Mouse (Mus musculus): ENCODE measurements around the gene 2210010C04Rik. TPM values are rescaled to one million over a fixed set of nuclear protein-coding genes. Genes with fewer than 3 reads are reported as not detected.

The 2210010C04Rik gene
- 100 to 1,000 TPM in 1 of 2 experiments, not detected in 1; 358 TPM for total RNA-seq (2021)
- long read RNA-seq, experiment 1, result 0 reads
- long read RNA-seq, experiment 2, transcript 2210010C04Rik-201 (5 exons, 2,142 nt), result major isoform, 85 of 90 reads
- long read RNA-seq, experiment 2, partial matches to known transcripts, result 5 of 90 reads
- long read RNA-seq, experiment 2, other reads (novel, unspliced or antisense), result 0 of 90 reads

DNA sequence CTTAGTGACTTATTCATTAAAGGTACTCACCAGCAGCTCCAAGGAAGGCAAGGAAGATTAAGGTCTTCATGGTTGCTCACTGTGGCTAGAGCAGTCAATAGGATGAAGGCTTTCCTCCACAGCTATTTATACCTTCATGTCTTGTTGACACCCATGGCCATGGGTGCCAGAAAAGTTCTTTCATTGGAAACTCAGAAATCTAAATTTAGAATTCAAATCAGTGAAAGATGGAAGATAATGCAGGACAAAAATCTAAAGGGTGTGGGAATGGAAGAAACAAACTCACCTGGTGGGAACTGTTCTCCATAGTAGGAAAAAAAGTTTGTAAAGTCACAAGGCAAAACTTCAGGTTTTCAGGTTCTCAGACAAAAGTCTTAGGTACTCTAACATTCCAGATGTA is at the start of gene 2210010C04Rik:
TSS of gene 2210010C04Rik (minus strand) at position 101 of the 400 bp plus-strand sequence.
- DNase-seq (ENCODE audit: low spot score in 2 of 2), result no peak

GRCm38 (mm10) chr6:41080121-41080520 is 44.8 kb upstream of the 2210010C04Rik start:
- no peak for DNase-seq (ENCODE audit: low spot score in 2 of 2)

GRCm38 (mm10) chr6:41078539-41079303 is 43.4 kb upstream of the 2210010C04Rik start:
- DNase-seq (ENCODE audit: low spot score in 2 of 2), result no peak

- no peak for DNase-seq (ENCODE audit: low spot score in 2 of 2)
Measured at GRCm38 (mm10) chr6:41075753-41076152, 40.4 kb upstream of the 2210010C04Rik start.

DNA sequence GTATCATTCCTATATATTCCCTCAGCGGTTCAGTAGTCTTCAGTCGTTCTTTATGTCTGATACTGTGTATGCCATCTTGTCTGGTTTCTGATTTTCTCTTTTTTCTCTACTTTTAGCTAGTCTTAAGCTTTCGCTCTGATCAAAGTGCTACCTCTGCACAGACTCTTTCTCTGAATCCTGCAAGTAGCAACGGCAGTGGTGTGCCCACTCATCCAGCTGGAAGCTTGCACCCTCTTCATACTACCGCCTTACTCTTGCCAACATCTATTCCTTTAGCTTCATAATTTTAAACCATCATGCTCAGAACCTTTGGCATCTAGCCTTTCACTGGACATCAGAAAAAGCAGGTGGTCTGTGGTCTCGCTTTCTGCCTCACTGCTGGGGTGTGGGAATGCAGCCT is 28.0 kb upstream of the 2210010C04Rik start:
- no peak for DNase-seq (ENCODE audit: low spot score in 2 of 2)

DNA sequence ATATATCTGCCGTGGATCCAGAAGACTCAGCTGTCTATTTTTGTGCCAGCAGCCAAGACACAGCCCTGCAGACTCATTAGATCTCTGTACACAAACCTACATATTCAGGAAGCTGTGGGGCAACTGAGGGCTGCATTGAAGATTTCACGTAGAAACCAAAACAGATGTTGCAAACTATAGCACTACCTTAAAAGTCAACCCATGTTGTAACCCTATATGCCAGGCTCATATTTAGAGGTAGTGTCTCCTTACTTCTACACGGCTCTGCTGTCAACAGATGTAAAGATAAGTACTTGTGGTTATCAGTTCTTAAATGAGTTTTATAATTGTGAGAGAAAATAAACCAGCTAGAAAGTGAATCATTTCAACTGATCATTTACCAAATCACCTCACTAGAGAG is 27.4 kb upstream of the 2210010C04Rik start:
- DNase-seq (ENCODE audit: low spot score in 2 of 2), result no peak

DNA sequence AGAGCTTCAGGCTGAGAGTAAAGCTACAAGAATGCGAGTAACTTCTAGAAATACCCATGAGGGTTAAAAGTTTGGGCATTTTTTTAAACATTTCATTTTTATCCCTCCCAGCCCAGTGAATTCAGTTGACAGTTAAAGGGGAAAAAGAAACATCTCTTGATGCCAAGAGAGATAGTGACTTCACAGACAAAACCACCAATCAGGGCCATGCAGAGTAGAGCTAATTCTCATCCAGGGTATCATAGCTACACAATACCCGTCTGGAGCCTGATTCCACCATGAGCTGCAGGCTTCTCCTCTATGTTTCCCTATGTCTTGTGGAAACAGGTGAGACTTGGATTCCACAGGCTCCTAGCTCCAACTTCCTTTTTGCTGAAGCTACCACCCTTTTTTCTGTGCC is 26.8 kb upstream of the 2210010C04Rik start:
- DNase-seq (ENCODE audit: low spot score in 2 of 2), result no peak

DNA sequence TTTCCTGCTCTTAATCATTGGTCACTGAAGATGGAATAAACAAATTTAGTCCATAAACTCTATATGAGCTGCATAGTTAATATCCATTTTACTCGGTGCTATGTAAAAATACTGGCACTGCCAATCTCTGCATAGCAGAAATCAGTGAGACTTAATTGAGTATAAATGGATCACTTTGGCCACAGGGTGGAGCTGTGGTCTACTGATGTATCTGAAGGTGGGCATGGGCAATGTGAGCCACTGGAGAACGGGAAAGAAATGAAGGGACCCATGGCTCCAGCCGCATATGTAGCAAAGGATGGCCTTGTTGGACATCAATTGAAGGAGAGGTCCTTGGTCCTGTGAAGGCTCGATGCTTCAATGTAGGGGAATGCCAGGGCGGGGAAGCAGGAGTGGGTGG is 25.8 kb upstream of the 2210010C04Rik start:
- no peak for DNase-seq (ENCODE audit: low spot score in 2 of 2)

DNA sequence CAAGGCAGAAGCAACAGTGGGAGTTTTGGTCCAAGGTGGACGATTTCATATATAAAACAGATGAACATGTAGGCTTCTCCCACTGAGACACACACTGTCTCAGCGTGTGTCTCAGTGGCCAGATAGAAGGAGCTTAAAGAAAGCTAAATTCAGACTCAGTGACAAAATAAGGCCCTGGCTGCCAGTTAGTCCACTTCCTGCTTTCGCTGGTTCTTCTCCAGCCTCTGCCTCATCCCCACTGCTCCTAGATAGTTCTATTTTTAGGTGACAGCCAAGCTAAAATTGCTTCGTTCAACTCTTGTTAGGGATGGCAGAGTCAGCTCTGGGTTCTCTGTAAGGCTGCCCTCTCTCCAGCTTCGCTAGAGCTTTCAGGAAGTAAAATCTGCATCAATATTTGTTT is 22.3 kb upstream of the 2210010C04Rik start:
- DNase-seq (ENCODE audit: low spot score in 2 of 2), result no peak

DNA sequence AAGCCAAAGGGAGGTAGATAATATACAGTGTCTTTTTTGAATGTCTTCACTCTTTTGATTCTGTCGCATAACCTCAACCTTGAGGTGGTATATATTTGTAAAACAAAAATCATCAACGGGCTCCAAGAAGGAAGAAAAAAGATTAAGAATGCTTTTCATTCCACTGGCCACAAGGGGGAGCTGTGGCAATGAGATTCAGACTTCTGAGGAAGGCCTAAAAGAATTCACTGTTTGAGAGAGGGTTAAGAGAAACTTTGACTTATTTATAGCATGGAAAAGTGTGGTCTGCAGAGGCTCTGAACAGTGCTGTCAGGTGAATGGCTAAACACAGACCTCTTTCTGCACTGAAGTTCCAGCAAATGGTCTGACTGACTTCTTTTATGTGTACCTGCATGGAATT is 20.3 kb upstream of the 2210010C04Rik start:
- DNase-seq (ENCODE audit: low spot score in 2 of 2), result no peak

DNA sequence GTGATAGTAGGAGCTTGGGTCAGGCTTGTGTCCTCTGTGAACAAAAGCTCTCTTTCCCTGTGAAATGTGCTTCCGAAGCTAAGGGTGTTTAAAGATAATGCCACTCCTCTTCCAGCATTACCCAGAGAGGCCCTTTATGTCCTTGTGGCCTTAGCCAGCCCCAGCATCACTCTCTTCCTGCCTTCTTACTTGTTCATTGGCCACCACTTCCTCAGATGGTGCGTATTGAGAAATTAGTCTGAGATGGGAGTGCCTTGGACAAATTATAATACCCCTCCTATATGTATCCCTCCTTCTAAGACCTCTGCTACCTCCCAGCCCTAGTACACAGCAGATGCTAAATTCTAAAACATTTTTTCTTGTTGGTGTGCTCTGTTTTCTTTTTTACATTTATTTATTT is 19.1 kb upstream of the 2210010C04Rik start:
- no peak for DNase-seq (ENCODE audit: low spot score in 2 of 2)

DNA sequence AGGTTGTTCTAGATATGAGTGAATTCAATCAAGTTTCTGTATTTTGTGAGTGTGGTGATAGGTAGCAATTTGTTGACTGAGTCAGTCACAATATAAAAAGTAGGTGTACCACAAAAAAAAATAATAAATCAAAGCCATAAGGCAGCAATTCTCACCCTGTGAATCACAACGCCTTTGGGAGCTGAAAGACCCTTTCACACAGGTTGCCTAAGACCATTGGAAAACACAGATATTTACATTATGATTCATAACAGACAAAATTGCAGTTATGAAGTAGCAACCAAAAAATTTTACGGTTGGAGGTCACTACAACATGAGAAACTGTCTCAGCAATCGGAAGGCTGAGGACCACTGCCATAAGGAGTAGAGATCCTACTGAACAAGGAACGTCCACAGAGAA is 16.5 kb upstream of the 2210010C04Rik start:
- no peak for DNase-seq (ENCODE audit: low spot score in 2 of 2)

DNA sequence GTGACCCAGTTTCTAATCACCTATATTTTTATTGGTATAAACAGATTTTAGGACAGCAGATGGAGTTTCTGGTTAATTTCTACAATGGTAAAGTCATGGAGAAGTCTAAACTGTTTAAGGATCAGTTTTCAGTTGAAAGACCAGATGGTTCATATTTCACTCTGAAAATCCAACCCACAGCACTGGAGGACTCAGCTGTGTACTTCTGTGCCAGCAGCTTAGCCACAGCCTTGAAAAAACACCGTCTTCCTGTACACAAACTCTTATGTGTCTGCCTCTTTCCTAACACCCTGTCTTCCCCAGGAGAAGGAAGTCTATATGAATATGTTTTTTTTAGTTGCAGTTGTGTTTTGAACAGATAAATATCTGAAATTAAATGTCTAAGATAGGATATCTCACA is 13.3 kb upstream of the 2210010C04Rik start:
- DNase-seq (ENCODE audit: low spot score in 2 of 2), result no peak

- no peak for DNase-seq (ENCODE audit: low spot score in 2 of 2)
Measured at GRCm38 (mm10) chr6:41047961-41048360, 12.7 kb upstream of the 2210010C04Rik start.

DNA sequence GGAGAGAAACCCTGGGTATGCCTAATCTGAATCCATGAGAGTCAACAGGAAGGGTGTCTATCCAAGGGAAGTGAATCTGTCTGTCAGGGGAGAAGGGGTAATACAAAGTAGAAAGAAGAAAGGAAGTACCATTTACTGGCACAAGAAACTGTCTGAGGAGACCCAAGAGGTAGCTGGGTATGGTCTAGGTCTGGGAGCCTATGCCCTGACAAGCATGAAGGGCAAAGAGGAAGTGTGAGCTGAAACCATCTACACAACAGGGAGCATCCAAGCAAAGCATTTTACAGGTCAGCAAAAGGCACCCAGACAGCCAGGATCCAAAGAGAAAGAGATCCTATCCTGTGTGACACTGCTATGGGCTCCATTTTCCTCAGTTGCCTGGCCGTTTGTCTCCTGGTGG is 11.9 kb upstream of the 2210010C04Rik start:
- DNase-seq (ENCODE audit: low spot score in 2 of 2), result no peak

DNA sequence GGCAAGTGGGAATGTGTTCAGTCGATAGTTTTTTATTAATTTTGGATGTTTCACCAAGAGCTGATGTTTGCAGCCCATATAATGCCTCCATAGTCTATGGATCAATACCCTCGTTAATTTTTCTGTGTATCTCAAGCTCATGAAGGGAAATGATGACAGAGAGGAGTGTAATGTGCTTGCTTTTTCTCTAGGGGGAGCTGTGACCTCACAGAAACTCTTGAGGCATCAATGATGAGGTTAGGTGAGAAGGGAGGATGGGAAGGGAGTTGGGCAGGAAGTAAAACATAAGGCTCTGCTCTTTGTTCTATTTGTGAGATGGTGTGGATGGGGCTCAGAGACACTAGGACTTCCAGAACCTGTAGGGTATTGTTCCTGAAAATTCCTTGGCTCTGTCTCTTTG is 11.2 kb upstream of the 2210010C04Rik start:
- no peak for DNase-seq (ENCODE audit: low spot score in 2 of 2)

- DNase-seq (ENCODE audit: low spot score in 2 of 2), result no peak
Measured at GRCm38 (mm10) chr6:41044753-41045152, 9.4 kb upstream of the 2210010C04Rik start.

DNA sequence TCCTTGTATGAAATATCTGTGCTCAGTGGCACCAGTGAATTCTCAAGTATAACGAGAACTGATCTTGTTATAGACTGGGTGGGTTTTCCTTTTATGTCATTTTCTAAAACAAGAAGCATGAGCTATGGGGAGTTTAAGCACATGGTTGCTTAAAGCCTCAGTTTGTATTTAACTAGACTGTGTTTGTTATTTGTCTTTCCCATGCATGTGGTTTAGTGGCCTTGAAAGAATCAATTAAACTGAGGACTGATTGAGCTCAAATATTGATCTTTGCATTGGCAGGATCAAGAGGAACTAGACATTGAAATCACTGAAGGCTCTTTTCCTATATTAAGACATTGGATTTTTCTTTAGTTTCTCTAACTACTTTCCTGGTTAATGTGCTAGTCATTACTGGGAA is 9.0 kb upstream of the 2210010C04Rik start:
- no peak for DNase-seq (ENCODE audit: low spot score in 2 of 2)

GRCm38 (mm10) chr6:41032802-41033201 is 2.5 kb downstream of the 2210010C04Rik start:
- DNase-seq (ENCODE audit: low spot score in 2 of 2), result no peak

- no peak for DNase-seq (ENCODE audit: low spot score in 2 of 2)
Measured at GRCm38 (mm10) chr6:41032231-41032630, 3.1 kb downstream of the 2210010C04Rik start.

DNA sequence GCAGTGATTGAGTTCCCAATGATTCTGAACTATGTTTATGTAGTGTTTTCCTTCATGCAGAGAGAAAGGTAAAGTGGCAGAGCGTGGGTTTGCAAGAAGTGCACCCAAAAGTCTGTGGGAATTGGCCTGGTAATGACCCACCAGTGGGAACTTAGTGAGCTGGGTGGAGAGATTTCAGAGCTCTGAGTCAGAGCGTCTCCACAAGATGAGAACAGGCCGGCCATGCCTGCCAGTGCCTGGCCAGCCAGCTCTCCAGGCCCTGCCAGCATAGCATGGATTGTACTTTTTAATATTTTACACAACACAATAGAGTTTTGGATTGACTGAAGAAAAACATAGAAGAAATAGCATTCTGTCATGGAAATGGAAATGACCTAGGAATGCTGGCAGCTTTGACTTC is 4.5 kb downstream of the 2210010C04Rik start:
- no peak for DNase-seq (ENCODE audit: low spot score in 2 of 2)

- DNase-seq (ENCODE audit: low spot score in 2 of 2), result no peak
Measured at GRCm38 (mm10) chr6:41027053-41027452, 8.3 kb downstream of the 2210010C04Rik start.
